Mouse (Mus musculus) right cerebral cortex, postnatal 4 days (tissue): ENCODE data around the gene 2610507B11Rik.
"Not testable (repeated sequence)": the region's sequence is repeated elsewhere in the genome, so short reads cannot be mapped to it uniquely, and the experiment has no call there.

Source experiments
- DNase-seq: peaks from one replicate; pipeline ENCODE4 v3.0.0-alpha.2; 2022

The 2610507B11Rik gene

GRCm38 (mm10) chr11:78261380-78262352, at the start of gene 2610507B11Rik:
Gene 2610507B11Rik, plus strand, starts transcription at chr11:78261752.
- DNase-seq = peak; percentile 93

- no peak for DNase-seq
Measured at GRCm38 (mm10) chr11:78213086-78213817, 48.3 kb upstream of the 2610507B11Rik start.

GRCm38 (mm10) chr11:78215709-78216317, 45.7 kb upstream of the 2610507B11Rik start:
- no peak for DNase-seq

- no peak for DNase-seq
Measured at GRCm38 (mm10) chr11:78223586-78223985, 38.0 kb upstream of the 2610507B11Rik start.

- DNase-seq = no peak
Measured at GRCm38 (mm10) chr11:78231518-78231917, 30.0 kb upstream of the 2610507B11Rik start.

GRCm38 (mm10) chr11:78240193-78240857, 21.2 kb upstream of the 2610507B11Rik start:
- no peak for DNase-seq

GRCm38 (mm10) chr11:78245261-78245626, 16.3 kb upstream of the 2610507B11Rik start:
- no peak for DNase-seq

- DNase-seq = peak; percentile 80
Measured at GRCm38 (mm10) chr11:78245627-78246317, 15.8 kb upstream of the 2610507B11Rik start, which contains the start of the genes Sdf2 and Supt6. Gene Sdf2, plus strand, starts transcription at chr11:78245746. Gene Supt6, minus strand, starts transcription at chr11:78245987.

- no peak for DNase-seq
Measured at GRCm38 (mm10) chr11:78246318-78247011, 15.1 kb upstream of the 2610507B11Rik start.

- DNase-seq = no peak
Measured at GRCm38 (mm10) chr11:78247012-78247348, 14.6 kb upstream of the 2610507B11Rik start.

GRCm38 (mm10) chr11:78247727-78248140, 13.8 kb upstream of the 2610507B11Rik start:
- DNase-seq = no peak

GRCm38 (mm10) chr11:78256618-78257017, 4.9 kb upstream of the 2610507B11Rik start:
- DNase-seq = no peak

- no peak for DNase-seq
Measured at GRCm38 (mm10) chr11:78260489-78261258, 878 bp upstream of the 2610507B11Rik start.

- peak; percentile 50 for DNase-seq
Measured at GRCm38 (mm10) chr11:78262550-78262949, 998 bp downstream of the 2610507B11Rik start.

GRCm38 (mm10) chr11:78265571-78265970, 4.0 kb downstream of the 2610507B11Rik start:
- no peak for DNase-seq

GRCm38 (mm10) chr11:78271986-78272385, 10.4 kb downstream of the 2610507B11Rik start:
- DNase-seq = no peak

- DNase-seq = no peak
Measured at GRCm38 (mm10) chr11:78275596-78275995, 14.0 kb downstream of the 2610507B11Rik start.

GRCm38 (mm10) chr11:78276169-78276568, 14.6 kb downstream of the 2610507B11Rik start:
- DNase-seq = not testable (repeated sequence)

- DNase-seq = no peak
Measured at GRCm38 (mm10) chr11:78278853-78279252, 17.3 kb downstream of the 2610507B11Rik start.

GRCm38 (mm10) chr11:78279586-78279985, 18.0 kb downstream of the 2610507B11Rik start:
- no peak for DNase-seq
